Mouse (Mus musculus) G1E-ER4 (cell line): ENCODE results near the gene Nudt19. TPM values are rescaled to one million over a fixed set of nuclear protein-coding genes. Genes with fewer than 3 reads are reported as not detected.

Source experiments
- GATA1 ChIP-seq: IDR thresholded peaks from one replicate; pipeline ENCODE4 v1.8.0; 2012; ENCODE audit warnings: low read length, inconsistent platforms
- polyA plus RNA-seq: library from polyadenylated mRNA; stranded (reverse); fragments of >175 nt; gene quantifications from 2 replicates; pipeline ENCODE4 v1.2.3, GENCODE M21; 2012

Gene Nudt19
- polyA plus RNA-seq, 1 experiment: 83.6 TPM

GRCm38 (mm10) chr7:35583476-35584025 lies 27.4 kb upstream of the Nudt19 start:
- TF ChIP-seq GATA1: no peak

DNA sequence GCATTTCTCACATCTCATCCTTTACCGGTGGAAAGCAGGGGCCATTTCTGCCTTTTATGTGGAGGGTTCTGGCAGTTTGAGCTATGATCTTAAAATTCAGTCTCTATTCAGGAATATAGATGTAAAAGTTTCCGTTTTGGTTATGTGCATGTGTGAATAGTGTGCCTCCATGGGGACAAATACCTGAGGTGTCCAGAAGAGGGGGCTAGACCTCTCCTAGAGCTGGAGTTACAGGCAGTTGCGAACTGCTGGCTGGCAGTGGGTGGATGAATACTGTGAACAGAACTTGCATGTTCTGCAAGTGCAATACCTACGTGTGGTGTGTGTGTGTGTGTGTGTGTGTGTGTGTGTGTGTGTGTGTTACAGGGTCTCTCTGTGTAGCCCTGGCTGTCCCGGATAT lies 26.6 kb upstream of the Nudt19 start:
- no peak for TF ChIP-seq GATA1

DNA sequence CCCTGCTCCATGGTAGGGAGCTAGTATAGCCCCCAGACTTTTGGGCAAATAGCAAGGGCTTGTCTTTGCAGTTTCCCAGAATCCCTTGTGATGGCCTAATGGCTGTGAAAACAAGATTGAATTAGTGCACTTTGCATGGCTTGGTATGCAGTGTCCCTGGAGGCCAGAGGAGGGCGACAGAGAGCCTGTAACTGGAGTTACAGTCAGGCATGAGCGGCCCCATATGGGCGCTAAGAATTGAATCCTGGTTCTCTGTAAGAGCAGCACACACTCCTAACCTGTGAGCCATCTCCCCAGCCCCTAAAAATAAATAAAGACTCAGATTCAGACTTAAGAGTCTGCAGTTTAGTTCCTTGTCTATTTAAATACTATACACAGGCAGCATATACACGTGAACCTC lies 23.7 kb upstream of the Nudt19 start:
- no peak for TF ChIP-seq GATA1

DNA sequence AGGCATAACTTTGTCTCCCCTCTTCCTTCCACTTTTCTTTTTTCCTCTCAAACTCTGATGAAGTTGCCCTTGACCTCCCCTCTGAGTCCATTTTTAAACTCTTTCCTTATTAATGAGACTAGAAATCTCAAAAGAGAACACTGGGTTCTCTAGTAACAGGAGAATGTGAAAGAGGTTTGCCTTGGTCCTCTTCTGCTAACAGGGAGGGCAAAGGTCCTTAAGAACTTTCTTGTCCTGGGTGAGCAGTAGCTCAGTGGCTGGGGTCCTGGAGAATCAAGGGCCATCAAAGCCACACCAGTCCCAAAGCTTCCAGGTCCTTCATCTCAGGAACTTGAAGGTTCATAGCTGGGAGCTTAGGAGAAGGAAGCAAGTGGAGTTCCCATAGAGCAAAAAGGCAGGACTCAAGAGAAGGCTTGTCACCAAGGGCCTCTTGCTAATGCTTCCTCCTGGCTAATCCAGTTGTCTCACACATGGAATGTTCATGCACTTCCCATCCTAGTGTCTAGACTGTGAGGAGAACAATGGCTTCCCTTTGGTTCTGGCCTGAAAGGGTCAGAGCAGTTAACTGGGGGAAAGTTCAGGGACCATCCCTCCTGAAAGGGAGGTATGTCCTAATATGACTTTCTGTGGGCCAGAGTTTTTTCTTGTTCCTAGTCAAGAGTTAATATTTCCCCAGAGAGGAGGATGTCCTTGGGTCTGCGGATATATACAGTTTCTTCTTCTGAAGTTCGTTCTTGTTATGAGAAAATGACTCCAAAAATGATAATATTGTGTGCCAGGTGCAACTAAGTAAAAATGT lies 8.2 kb upstream of the Nudt19 start:
- no peak for TF ChIP-seq GATA1

DNA sequence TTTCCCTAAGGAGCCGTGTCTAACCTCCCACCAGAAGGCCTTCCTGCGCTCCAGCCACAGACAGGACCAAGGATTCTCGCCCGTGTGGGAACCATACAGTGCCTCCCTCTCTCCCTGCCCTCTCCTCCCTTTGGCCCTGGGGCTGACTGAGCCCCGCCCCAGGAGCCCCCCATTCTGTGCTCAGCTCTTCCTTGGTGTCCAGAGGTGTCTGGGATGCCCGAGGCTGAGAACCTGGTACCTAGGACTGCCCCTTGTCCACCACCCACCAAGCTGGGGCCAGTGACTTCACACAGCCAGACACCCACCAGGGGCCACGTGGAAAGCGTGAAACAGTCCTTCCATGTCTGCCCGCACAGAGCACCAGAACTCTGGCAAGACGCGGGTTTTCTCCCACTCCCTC lies 7.0 kb upstream of the Nudt19 start:
- TF ChIP-seq GATA1: no peak

DNA sequence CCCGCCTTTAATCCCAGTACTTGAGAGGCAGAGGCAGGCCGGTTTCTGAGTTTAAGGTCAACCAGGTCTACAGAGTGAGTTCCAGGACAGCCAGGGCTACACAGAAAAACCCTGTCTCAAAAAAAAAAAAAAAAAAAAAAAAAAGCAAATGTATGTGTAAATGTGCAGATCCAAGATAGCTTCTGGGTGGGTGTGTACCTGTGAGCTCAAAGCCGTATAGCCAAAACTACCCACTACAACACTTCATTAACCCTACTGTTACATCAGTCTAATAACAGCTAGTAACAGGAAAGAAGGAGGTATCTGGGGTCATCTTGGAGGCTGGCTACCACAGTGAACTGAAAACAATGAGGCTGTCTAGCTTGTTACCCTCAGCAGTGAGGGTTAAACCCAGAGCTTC lies 3.7 kb upstream of the Nudt19 start:
- TF ChIP-seq GATA1: no peak

DNA sequence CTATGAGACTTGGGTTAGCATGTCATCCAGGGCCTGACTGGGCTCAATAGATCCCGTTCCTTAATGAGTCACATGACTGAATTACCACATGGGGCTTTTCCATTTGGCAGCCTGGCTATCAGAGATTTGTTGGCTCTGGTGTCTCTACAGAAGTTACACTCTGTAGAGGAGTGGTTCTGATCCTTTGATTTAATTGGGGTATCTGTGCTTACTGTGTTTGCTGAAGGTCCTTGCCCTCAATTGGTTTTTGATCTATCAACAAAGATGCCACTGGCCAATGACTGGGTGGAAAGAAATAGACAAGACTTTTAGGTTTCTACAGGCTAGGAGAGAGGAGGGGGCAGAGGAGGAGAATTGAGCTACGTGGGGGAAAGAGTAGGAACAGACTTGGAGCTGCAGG lies 2.6 kb upstream of the Nudt19 start:
- no peak for TF ChIP-seq GATA1

- TF ChIP-seq GATA1: peak; percentile 91
Observed at GRCm38 (mm10) chr7:35557577-35557976, 1.5 kb upstream of the Nudt19 start.

DNA sequence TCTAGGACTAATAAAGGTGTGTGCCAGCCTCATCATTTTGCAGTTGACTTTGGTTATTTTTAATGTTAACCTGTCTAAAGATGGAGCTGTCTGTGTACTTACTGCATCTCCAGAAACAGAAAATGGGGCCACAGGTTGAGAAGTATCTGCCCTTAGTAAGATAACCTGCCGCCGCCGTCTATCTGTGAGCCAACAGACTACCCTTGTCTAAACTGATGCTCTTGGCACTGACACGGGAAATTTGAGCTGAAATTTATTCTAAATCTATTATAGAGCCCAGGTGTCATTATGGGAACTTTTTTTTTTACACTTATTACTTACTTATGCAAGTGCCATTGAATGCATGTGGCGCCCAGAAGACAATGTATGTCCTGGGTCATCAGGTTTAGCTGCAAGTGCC lies 801 bp upstream of the Nudt19 start:
- no peak for TF ChIP-seq GATA1

GRCm38 (mm10) chr7:35555224-35556204 lies 590 bp downstream of the Nudt19 start:
- TF ChIP-seq GATA1: no peak

DNA sequence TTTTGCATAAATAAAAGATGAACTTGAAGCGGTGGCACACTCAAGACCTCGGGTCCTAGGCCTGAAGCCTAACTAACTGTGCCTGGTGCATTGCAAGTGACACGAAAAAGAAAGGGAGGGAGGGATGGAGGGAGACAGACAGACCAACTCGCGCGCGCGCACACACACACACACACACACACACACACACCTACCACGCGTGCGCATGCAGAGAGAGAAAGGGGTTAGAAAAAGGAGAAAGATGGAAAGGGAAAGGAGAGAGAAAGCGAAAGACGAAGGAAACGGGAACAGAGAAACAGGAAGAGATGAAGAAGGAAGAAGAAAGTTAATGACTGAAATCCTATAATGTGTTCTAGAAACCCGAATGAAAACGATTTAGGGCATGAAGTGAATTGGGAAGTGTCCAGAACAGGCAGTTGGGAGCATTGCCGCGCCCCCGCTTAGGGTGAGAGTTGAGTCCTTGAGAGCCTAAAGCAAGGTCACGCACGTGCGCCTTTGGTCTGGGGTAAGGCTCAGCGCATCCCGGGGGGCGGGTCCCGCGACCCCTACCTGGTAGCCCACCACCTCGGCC lies 1.4 kb downstream of the Nudt19 start:
- no peak for TF ChIP-seq GATA1

DNA sequence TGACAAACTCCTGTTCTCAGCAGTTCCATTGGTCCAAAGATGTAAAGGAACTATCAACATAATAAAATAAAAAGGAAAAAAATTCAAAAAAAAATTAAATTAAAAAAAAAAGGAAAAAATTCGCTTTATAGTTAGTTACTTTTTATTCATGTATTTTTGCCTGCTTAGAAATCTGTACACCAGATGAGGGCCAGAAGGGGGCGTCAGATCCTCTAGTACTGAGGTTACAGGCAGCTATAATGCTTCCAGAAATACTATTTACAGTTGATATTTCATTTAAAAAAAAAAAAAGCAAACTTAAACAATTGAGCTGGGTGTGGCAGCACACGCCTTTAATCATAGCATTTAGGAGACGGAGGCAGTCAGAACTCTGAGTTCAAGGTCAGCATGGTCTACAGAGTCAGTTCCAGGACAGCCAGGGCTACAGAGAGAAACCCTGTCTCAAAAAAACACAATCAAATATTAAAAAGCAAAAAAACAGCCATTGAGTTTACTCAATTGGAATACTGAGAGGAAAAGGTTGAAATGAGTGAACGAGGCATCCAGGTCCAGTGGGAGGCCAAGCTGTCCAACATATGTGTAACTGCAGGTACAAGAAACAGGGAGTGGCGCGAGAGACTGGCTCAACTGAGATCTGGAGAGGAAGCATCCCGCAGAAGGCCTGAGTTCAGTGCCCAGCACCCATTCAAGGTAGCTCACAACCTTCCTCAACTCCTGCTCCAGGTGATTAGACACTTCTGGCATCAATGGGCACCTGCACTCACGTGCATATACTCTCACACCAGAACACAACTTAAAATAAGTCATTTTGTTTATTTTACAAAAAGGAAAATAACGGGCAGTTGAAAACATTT lies 2.1 kb downstream of the Nudt19 start:
- no peak for TF ChIP-seq GATA1

- TF ChIP-seq GATA1: no peak
Observed at GRCm38 (mm10) chr7:35545881-35546280, 10.2 kb downstream of the Nudt19 start.

- no peak for TF ChIP-seq GATA1
Observed at GRCm38 (mm10) chr7:35537562-35537961, 18.5 kb downstream of the Nudt19 start, which contains the start of gene Tdrd12. Gene Tdrd12, minus strand, starts transcription at chr7:35537745.
